Mouse (Mus musculus) left cerebral cortex, postnatal 10 days (tissue): Measurements from ENCODE around the gene Smg6. TPM values are rescaled to one million over a fixed set of nuclear protein-coding genes. Genes with fewer than 3 reads are reported as not detected.

Experiments used
- DNase-seq, 2 experiments: peaks; one replicate each; pipeline ENCODE4 v3.0.0; 2021 to 2022; ENCODE audit warnings: low spot score in 2 of 2, mixed read lengths in 1 of 2; ENCODE audit errors: extremely low spot score in 1 of 2
- intact Hi-C: fragments of 180-260 bp; cut with DNase I; formaldehyde crosslinking; loops from one replicate; pipeline ENCODE4 v1.15.1; 2025
- total RNA-seq, 2 experiments: library from RNA; stranded (reverse); gene quantifications; 2 replicates each; pipeline ENCODE4 v1.2.3; 2021

The Smg6 gene
- total RNA-seq, 2 experiments from 2014 or later, result 21.8 to 24.9 TPM

DNA sequence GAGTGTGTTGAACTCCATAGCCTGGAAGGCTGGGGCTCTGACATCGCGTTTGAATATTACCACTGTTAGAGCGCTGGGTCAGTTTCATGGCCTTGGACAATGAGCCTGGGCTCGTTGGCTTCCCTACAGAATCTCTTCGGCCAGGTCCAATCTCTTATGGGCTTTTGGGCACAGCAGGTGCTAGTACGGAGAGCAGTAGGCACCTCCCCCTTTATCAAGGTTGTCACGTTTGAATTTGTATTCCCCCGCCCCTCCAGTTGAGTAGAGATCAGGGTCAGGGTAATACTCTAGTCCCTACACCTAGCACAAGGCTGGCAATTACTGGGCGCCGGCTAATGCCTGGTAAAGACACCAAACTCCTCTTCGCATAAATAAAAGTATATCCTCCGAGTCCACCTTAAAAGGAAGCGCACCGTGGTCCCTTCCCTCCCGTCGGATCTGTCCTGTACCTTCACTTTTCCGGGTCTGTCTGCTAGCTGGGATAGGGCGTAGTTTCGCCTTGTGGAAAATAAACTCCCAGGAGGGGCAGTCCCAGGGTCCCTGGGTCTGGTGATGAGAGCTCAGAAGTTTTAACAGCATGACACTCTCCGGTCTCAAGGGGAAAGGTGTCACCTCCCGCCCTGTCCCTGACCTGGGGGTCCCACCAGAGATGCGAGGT, 264.2 kb downstream of the Smg6 start:
- no peak for DNase-seq
- intact Hi-C loops, result loop anchor here (10.0 kb wide), 1 partner anchor 265 kb away; the partner anchor contains the start of gene Wdr81

DNA sequence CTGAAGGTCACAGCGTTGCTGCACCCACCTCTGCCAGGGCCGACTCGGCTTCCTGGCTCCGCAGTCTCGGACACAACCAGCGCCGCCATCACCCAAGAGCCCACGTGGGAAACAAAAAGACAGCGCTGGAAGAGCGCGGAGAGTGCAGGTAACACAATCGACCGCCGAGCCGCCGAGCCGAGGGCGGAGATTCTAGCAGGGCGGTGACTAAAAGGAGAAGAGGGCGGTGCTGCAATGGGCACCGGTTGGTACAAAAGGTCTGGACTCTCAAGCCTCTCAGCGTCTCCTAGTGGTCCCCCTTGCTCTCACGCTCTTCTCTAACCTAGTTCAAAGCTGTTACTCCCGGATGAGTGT, 264.7 kb downstream of the Smg6 start:
- intact Hi-C loops, result no loop called here
- peak in 1 of 2 experiments; percentile 89 for DNase-seq

DNA sequence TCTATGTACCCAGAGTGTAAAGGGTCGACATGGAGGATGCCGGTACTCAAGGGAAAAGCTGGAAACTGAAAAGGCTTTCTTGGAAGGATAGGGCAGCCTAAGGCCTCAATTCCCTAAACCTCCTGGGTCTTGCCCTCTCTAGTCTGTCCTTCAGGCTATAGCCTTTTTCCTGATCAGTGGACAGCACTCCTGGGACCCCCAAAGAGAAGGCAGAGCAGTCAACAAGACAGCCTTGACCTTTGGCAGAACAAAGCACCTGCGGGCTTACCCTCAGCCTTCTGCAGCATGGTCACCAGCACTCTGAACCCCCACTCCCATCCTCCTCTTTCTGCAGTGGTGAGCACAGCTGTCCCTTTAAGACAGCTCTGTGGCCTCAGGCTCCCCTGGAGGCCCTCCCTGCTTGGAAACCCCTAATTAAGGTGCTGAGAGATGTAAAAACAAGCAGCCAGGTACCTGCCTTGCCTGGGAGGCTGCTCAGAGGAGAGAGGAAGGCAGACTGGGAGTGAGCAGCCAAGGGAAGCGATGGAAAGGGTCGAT, 265.4 kb downstream of the Smg6 start, which contains the start of gene Dph1:
TSS of gene Dph1 (minus strand) at position 337 of the 537 bp plus-strand sequence.
- intact Hi-C loops, result no loop called here
- no peak for DNase-seq

DNA sequence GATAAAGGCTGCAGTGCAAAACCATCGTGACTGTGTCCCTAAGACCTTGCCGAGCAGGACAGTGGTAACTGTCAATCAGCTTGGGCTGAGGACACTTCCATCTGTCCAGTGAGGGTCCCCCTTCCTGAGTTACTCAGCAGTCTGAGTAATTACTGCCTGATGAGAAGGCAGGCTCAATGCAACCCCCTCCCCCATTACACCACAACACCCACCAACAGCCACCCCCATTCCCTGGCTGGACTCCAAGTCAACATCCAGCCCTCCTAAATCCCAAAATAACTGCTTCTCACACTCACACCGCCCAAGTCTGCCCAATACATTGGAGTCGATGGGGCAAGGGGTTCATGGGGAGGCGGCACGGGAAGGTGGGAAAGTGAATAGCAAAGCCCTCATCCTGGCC, 266.2 kb downstream of the Smg6 start:
- intact Hi-C loops, result loop anchor here (2.0 kb wide), 1 partner anchor 99 kb away; no protein-coding TSS in a partner anchor

DNA sequence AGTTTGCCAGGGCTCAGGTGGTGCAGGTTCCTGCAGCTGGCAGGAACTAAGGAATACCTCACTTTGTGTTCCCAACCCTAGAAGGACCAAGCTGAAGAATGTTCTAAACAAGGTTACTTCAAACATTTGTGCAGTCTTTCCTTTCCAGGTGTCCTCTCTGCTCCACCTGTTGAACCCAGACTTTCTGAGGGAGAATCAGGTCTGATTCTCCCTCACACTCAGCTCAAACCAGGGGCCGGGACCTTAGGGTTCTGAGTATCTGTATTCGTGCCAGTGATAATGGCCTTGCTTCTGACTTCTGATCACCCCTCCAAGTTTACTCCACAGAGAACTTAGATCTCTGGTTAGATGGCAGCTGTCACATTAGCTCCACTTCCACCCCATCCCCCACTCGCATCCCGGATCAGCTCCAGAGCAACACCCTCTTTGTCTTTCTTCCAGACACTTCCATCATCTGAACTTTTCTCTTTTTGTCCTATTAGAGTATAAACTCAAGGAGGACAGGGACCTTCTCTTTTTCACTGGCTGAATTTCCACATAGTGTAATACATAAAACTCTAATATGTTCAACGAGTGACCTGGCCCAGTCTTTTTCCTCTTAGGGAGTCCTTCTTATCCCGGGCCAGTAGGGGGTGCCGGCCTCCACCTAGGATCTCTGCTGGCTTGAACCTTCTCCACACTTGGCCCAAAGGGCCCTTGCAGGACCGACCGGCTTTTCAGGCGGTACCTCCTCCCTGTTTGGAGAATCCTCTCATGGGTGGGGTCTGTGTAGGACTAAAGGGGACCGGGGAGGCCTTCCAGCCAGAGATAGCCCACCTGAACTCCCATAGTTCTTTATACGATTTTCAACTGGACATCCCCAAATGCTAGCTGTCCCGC, 267.0 kb downstream of the Smg6 start:
- peak in 1 of 2 experiments; percentile 87 for DNase-seq
- intact Hi-C loops, result loop anchor here (2.0 kb wide), 1 partner anchor 98 kb away; no protein-coding TSS in a partner anchor

More for the DNA sequence above, 266.2 kb downstream of the Smg6 start:
- no peak for DNase-seq

DNA sequence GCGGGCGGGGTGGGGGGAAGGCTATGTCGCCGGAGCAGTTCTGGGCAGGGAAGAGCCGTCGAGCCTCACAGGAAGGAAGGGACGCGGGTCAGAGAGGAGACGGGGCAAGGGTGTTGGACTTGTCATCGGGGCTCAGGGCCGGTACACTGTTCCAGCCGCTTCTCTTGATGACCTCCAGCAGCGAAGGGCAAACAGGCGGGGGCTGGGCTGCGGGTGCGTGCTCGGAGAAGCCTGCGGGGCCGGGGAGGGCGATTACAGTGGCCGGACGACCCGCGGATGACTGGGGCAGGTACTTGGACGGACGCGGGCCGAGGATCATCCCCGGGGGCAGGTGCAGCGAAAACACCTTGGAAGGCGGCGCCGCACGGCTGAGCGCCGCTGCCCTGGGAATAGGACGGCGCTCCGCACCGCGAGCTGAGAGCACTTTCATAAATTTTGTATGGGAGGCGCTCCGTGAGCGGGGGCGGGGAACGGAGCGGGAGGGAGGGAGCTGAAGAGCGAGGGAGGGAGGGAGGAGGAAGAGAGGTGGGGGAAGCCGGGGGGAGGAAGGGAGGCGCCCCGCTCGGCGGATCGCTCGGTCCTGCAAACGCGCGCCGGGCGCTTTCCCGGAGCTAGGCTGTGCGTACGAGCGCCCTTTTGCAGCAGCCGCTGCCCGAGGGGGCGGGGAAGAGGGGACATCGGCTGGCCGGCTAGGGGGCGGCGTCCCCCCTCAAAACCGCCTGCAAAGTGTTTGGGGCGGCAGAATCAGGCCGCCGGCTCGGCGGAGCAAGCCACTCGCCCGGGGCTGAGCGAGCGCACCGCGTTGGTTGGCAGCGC, 267.8 kb downstream of the Smg6 start, which contains the start of gene Rtn4rl1:
TSS of gene Rtn4rl1 (plus strand) at position 528 of the 816 bp plus-strand sequence.
- intact Hi-C loops, result loop anchor here (2.0 kb wide), 1 partner anchor 97 kb away; no protein-coding TSS in a partner anchor
- peak in 1 of 2 experiments; percentile 86 for DNase-seq

DNA sequence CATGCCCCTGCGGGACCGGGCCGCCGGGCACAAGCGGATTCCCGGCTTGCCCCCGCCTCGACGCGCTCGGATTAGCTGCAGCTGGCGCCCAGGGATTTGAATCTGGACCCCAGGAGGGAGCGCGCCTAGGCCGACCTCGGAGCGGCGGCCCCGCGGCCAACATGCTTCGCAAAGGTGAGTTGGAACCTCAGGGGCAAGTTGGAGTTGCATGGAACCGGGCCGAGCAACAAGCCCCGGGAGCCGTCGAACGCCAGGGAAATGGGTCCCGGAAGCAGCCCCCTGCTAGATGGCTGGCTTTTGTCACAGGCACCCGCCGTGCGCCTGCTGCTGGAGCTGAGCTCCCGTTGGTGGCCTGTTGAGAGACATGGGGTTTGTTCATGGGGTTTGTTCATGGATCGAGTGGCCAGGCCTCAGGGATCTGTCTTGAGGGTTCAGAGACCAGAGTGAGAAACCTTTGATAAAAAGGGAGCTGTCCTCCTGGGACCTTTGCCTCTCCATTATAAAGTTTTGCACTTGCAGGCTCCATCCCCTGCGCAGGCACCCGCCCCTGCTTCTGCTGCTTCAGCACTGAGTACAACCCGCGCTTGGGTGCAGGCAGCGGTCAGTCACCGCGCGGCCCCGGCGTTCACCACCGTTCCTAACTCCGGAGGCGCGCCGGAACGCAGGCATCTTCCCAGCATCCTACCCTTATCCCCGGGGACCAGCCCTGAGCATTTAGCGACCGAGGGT, 268.7 kb downstream of the Smg6 start:
- intact Hi-C loops, result no loop called here
- DNase-seq, result peak in 1 of 2 experiments; percentile 58

DNA sequence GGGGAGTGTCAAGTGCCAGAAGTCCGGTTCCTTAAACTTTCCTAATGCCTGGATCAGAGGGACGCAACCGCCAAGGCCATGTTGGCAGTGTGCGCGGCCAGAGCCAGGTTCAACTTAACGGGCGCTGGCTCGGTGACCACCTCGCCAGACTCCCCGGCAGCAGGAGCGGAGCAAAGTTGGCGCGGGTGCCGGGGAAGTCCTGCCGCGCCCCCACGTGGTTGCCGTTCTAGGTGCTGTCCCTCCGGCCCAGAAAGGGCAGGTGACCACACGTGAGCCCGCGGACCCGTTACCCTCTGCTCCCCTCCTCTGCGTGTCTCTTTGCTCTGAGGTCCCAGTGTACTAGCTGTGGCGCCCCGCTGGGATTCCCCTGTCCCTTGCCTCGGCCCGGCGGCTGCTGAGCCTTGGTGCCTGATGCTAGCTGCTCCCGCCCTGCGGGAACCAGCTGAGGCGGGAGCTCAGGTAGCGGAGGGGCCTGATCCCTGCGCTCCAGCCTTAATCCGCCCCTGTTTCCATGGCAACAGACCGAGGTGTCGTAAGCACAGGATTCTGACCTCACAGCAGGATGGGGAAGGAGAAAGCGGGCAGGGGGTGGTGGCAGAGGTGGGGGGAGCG, 269.3 kb downstream of the Smg6 start:
- peak in 1 of 2 experiments; percentile 77 for DNase-seq
- intact Hi-C loops, result no loop called here

DNA sequence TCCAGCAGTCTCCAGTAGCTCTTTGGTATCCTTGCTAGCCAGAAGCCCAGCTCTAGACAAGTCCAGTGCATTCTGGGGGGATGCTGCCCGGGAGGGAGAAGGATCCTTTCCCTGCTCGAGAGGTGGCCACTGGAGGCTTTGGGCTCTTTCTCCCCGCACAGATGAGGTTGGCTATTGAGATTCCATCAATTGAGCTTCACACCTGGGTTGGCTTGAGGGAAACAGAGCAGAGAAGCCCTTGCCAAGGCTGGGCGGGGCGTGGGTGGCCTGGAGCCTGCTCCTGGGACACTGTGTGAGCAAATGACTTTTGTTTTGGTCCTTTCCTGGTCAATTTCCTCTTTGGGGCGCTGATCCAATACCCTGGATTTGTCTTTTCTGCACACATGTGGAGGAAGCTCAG, 270.5 kb downstream of the Smg6 start:
- intact Hi-C loops, result no loop called here
- DNase-seq, result no peak

DNA sequence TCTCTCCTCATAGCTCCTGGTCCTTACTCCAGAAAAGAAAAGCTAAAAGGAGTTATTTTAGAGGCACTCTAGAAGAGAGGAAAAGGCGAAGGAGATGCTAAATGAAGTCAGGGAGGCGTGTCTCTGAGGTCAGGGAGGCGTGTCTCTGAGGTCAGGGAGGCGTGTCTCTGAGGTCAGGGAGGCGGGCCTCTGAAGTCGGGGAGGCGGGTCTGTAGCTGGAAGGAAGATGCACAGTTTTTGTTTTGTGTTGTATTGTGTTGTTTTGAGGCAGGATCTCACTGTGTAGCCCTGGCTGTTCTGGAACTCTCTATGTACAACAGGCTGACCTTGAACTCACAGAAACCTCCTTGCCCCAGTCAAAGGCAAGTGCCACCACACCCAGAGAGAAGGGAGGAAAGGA, 272.3 kb downstream of the Smg6 start:
- intact Hi-C loops, result no loop called here
- DNase-seq, result no peak

DNA sequence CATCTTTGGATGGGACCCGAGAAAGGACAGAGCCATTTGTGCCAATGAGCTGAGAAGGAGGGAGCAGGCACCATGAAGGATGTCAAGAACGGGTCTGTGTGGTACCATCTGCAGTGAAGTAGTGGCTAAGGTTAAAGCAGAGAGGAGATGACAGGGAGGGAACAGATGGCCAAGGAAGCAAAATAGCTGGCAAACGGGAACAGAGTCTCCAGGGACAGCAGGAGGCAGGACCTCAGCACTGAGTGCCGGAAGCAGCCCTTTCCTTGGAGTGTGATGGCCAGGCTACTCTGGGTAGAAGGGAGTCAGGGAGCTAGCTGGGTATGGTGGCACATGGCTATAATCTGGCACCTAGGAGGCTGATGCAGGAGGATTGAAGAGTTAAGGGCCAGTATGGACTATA, 273.2 kb downstream of the Smg6 start:
- no peak for DNase-seq
- intact Hi-C loops, result no loop called here

DNA sequence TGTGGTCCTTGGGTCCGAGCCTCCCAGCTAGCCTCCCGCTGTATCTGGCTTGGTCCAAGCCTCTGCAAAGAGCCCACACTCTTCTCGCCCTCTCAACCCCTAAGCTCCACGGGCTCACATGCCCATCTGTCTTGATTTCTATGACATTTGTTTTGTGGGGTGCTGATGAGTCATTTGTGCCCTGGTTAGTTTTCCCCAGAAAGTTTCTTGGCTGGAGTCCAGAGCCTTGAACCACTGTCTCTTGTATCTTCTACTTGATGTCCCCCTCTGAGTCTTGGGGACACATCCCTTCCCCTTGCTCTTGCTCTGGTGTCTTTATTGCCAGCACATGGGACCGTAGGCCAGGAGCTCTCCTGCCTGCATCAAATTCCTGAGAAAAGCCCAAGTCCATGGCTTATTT, 274.3 kb downstream of the Smg6 start:
- intact Hi-C loops, result no loop called here
- DNase-seq, result no peak

DNA sequence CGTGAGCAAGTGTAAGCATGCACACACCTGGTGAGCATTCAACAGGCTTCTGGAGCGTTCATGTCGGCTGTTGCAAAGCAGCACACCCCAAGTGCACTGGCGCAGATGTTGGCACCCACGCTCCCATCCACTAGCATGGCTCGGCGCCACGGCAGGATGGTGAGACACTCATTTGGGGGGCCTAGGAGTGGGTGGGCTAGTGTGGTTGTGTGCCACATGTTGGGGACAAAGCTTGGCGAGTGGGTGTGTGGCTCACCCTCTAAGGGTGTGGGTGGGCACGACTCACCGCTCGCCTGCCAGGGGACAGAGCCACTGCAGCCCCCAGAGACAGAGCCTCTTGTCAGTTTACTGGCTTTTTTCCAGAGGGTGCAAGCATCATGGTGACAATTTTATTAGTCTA, 275.3 kb downstream of the Smg6 start:
- peak in 1 of 2 experiments; percentile 60 for DNase-seq
- intact Hi-C loops, result no loop called here

DNA sequence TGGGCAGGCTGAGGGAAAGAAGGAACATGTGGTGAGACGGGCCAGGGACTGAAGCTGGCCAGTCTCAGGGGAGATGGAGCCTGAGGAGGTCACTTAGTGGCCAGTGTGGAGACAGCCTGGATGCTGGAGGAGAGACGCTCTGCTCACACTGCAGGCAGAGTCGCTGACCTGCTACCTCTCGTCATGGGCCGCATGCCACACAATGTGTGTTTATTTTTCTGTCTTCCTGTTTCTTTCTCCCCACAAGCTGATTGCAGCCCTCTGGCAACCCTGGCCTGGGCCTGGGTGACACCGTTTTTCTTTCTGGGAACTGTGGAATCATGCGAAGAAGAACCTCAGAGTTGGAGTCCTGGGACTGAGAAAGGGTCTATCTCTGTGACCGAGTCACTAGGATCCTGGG, 276.1 kb downstream of the Smg6 start:
- no peak for DNase-seq
- intact Hi-C loops, result no loop called here

DNA sequence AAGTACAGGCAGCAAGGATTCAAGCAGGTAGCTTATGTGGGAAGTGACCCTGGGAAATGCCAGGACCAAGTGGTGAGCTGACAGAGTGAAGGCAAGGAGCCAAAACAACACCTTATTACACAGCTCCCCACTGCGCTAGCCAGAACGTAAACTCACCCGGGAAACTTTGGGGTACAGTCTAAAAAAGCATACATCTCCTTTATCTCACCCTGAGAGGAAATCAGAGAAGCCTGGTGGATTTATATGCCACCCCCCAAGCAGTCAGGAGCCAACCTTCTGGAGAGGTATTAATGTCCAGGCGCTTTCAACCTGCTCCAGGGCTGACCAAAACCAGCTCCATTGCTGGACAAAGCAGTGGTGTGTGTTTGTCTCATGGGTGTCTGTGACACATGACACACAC, 278.3 kb downstream of the Smg6 start:
- DNase-seq, result no peak
- intact Hi-C loops, result no loop called here

DNA sequence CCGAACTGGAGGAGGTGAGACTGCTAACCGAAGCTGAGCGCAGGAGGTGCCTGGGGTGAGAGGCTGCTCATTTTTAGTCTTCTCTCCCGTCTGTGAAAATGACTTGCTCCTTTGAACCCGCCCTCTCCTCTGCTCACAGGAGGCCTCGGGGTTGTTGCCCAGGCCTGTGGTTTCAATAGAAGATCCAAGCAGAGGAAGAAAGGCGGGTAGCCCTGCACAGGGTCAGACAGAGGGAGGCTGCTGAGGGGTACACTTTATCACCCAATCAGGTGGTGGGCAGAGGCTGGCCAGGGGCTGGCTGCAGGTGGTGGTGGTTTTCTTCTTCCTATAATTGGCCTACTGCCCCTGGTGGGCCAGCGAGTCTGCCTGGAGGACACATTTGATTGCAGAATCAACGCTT, 278.8 kb downstream of the Smg6 start:
- DNase-seq, result no peak
- intact Hi-C loops, result no loop called here

DNA sequence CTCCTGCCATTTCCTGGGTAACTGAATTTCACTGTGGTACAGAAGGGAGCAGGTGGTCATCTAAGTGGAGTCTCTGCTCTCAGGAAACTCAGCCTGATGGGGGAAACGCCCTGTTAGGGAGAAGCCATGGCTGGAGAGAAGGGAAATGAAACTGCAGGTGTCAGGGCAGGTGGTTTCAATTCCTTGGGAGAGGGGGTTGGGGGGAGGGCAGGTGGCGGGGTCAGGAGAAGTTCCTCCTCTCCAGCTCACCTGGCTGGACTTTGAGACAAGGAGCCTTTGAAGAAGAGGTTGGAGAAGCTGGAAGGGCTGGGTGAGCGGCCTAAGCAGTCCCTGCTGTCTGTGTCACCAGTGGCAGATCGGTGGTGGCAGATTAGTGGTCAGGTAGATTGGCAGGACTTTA, 280.7 kb downstream of the Smg6 start:
- intact Hi-C loops, result no loop called here
- no peak for DNase-seq

DNA sequence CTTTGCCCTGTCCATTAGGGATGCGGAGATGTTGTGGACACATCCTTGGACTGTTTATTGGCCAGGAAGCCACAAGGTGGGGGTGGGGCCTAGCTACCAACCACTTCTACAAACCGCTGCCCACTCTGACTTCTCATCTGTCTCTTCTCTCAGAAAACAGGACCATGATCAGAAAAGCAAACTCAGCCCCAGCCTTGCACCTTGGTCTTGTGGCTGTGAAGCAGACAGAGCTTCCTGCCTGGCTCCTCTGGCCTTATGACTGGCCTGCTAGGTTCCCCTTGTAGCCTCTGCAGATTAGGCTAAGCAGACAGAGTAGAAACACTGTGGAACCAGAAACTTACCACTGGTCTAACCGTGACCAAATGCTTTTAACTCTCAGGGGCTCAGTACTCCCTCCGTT, 283.7 kb downstream of the Smg6 start:
- intact Hi-C loops, result no loop called here
- no peak for DNase-seq
